Mouse (Mus musculus): ENCODE measurements around the gene Pidd1.

- TF ChIP-seq CTCF (IDR thresholded peaks at IDR 0.05; ENCODE audit: low read depth), result peak; percentile 49
- no peak for TF ChIP-seq EP300 (IDR thresholded peaks at IDR 0.05; ENCODE audit: low read depth)
Measured at GRCm38 (mm10) chr7:141413809-141414584, 29.8 kb downstream of the Pidd1 start, which contains the start of gene Gatd1.
